Mouse (Mus musculus) right cerebral cortex, postnatal 4 days (tissue): ENCODE measurements at regions not wholly inside any gene's neighbourhood (a gene's known extent, or its start where the extent isn't known, plus 50 kb on each side); places are given as distances from the start of the nearest gene placed in this dataset.
A peak's percentile ranks its signal among the peaks of the same experiment; 100 is the strongest.

ENCODE experiments used
- DNase-seq: peaks from one replicate; pipeline ENCODE4 v3.0.0-alpha.2; 2022

- no peak for DNase-seq
Measured at GRCm38 (mm10) chr9:61756224-61756800, 158.0 kb downstream of the Rplp1 start.

- no peak for DNase-seq
Measured at GRCm38 (mm10) chr9:61755311-61755710, 159.0 kb downstream of the Rplp1 start.

- DNase-seq, result no peak
Measured at GRCm38 (mm10) chr9:61753795-61754194, 160.5 kb downstream of the Rplp1 start.

- DNase-seq, result no peak
Measured at GRCm38 (mm10) chr9:61749201-61749600, 165.1 kb downstream of the Rplp1 start.

GRCm38 (mm10) chr9:61748416-61748815 lies 165.9 kb downstream of the Rplp1 start:
- no peak for DNase-seq

- DNase-seq, result no peak
Measured at GRCm38 (mm10) chr9:61746401-61746800, 167.9 kb downstream of the Rplp1 start.

GRCm38 (mm10) chr9:61745301-61745801 lies 169.0 kb downstream of the Rplp1 start:
- DNase-seq, result no peak

- no peak for DNase-seq
Measured at GRCm38 (mm10) chr9:61733540-61733939, 180.8 kb downstream of the Rplp1 start.

GRCm38 (mm10) chr9:61732747-61733146 lies 181.6 kb downstream of the Rplp1 start:
- DNase-seq, result no peak

- DNase-seq, result no peak
Measured at GRCm38 (mm10) chr9:61728115-61728514, 186.2 kb downstream of the Rplp1 start.

- DNase-seq, result no peak
Measured at GRCm38 (mm10) chr9:61727651-61728050, 186.7 kb downstream of the Rplp1 start.

GRCm38 (mm10) chr9:61724070-61724469 lies 190.3 kb downstream of the Rplp1 start:
- DNase-seq, result no peak

GRCm38 (mm10) chr9:61723021-61723581 lies 191.2 kb downstream of the Rplp1 start:
- no peak for DNase-seq

GRCm38 (mm10) chr9:61721851-61722250 lies 192.5 kb downstream of the Rplp1 start:
- no peak for DNase-seq

- no peak for DNase-seq
Measured at GRCm38 (mm10) chr9:61721071-61721470, 193.3 kb downstream of the Rplp1 start.

- DNase-seq, result no peak
Measured at GRCm38 (mm10) chr9:61720206-61720605, 194.1 kb downstream of the Rplp1 start.

- DNase-seq, result no peak
Measured at GRCm38 (mm10) chr9:61716751-61717150, 197.6 kb downstream of the Rplp1 start.

- no peak for DNase-seq
Measured at GRCm38 (mm10) chr9:61714331-61715035, 199.9 kb downstream of the Rplp1 start.

- no peak for DNase-seq
Measured at GRCm38 (mm10) chr9:61713806-61714205, 200.5 kb downstream of the Rplp1 start.

- DNase-seq, result no peak
Measured at GRCm38 (mm10) chr9:61711296-61711695, 203.0 kb downstream of the Rplp1 start.

GRCm38 (mm10) chr9:61707875-61708274 lies 206.5 kb downstream of the Rplp1 start:
- DNase-seq, result no peak

GRCm38 (mm10) chr9:61707296-61707695 lies 207.0 kb downstream of the Rplp1 start:
- DNase-seq, result peak; percentile 61

GRCm38 (mm10) chr9:61706263-61706755 lies 208.0 kb downstream of the Rplp1 start:
- no peak for DNase-seq
